9 mouse cellular contexts compared by ENCODE assay signal in genomic region chr13:73271336-73272242, GRCm38 (mm10). TPM values are rescaled to one million over a fixed set of nuclear protein-coding genes. Genes with fewer than 3 reads are reported as not detected.
DNase-seq lines count a peak whose midpoint lies in the region; ATAC-seq lines count a peak whose summit lies in the region.
"Had no signal": no experiment of that assay in that cellular context is flagged by ENCODE, and none has a peak within 500 bp of the region (broad histone marks: within the 10 kb centered on the region; RNA-seq: fewer than 3 reads in every experiment).

No protein-coding gene starts in this region.

- H3K4me1 ChIP-seq in heart, embryonic 10.5 days = peaks cover 91% of the 10 kb centered on the region
- peaks cover 38% of the 10 kb centered on the region for H3K4me1 ChIP-seq in hindbrain, embryonic 12.5 days
- H3K4me1 ChIP-seq in midbrain, embryonic 15.5 days = peaks cover 27% of the 10 kb centered on the region

- H3K27me3 ChIP-seq in heart, embryonic 10.5 days (ENCODE audit: insufficient read depth, poor library complexity, severe bottlenecking) = peaks cover 96% of the 10 kb centered on the region
- peaks cover 96% of the 10 kb centered on the region for H3K27me3 ChIP-seq in hindbrain, embryonic 12.5 days
- H3K27me3 ChIP-seq in midbrain, embryonic 15.5 days (replicated peaks) = peaks cover 81% of the 10 kb centered on the region

- ATAC-seq in hindbrain, embryonic 12.5 days (ENCODE audit: low FRiP score) = peak; percentile 49
- ATAC-seq in midbrain, embryonic 15.5 days (replicated peaks) = 0 out of 2 replicates have a peak, but pooled peaks have one; percentile 28

- DNase-seq in heart, embryonic 10.5 days (ENCODE audit: low spot score) = no peak
- DNase-seq in heart, adult 8-10 months (ENCODE audit: low spot score) = no peak
- DNase-seq in embryo, embryonic 10.5 days (ENCODE audit: low spot score) = peak; percentile 56
- no peak for DNase-seq in cerebellum, postnatal 4 days (ENCODE audit: low spot score in 2 of 2)
- DNase-seq in MN1 (ENCODE audit: low spot score) = no peak
- DNase-seq in gastrocnemius, postnatal 10 days = no peak

- H3K4me3 ChIP-seq in heart, embryonic 10.5 days = peak overlapping the region; percentile 52
- H3K4me3 ChIP-seq in hindbrain, embryonic 12.5 days = peak overlapping the region; percentile 28
- peak overlapping the region; percentile 24 for H3K4me3 ChIP-seq in midbrain, embryonic 15.5 days

- no peaks in the 10 kb centered on the region for H3K9me3 ChIP-seq in heart, embryonic 10.5 days
- no peaks in the 10 kb centered on the region for H3K9me3 ChIP-seq in hindbrain, embryonic 12.5 days (replicated peaks)
- no peaks in the 10 kb centered on the region for H3K9me3 ChIP-seq in midbrain, embryonic 15.5 days

- 1% methylated on average over 53 of the region's 53 CpGs for WGBS in heart, embryonic 10.5 days
- under 1% methylated on average over 53 of the region's 53 CpGs for WGBS in hindbrain, embryonic 12.5 days
- WGBS in midbrain, embryonic 15.5 days = under 1% methylated on average over 53 of the region's 53 CpGs

- peaks cover 19% of the 10 kb centered on the region for H3K36me3 ChIP-seq in heart, embryonic 10.5 days
- no peaks in the 10 kb centered on the region for H3K36me3 ChIP-seq in hindbrain, embryonic 12.5 days
- no peaks in the 10 kb centered on the region for H3K36me3 ChIP-seq in midbrain, embryonic 15.5 days (replicated peaks)

- H3K9ac ChIP-seq in hindbrain, embryonic 12.5 days = 0 out of 2 replicates have a peak overlapping the region, but pooled peaks have one; percentile 43
- peak overlapping the region; percentile 3; the same call in 1 of the 2 replicates for H3K9ac ChIP-seq in midbrain, embryonic 15.5 days

- peak overlapping the region; percentile 56 for H3K4me2 ChIP-seq in hindbrain, embryonic 12.5 days (replicated peaks)
- peak overlapping the region; percentile 48 for H3K4me2 ChIP-seq in midbrain, embryonic 15.5 days

- H3K27ac ChIP-seq in heart, embryonic 10.5 days = peak overlapping the region; percentile 89
- peak overlapping the region; percentile 57; the same call in 1 of the 2 replicates for H3K27ac ChIP-seq in hindbrain, embryonic 12.5 days
- H3K27ac ChIP-seq in midbrain, embryonic 15.5 days = no peak overlapping the region

RNA-seq across cellular contexts. Expression of gene Irx4, which starts 11.3 kb away (rescaled TPM):
- 39.4 and 78.4 TPM in 2 replicates for polyA plus RNA-seq in heart, embryonic 10.5 days (2016; fragmentation: Nextera tagmentation; extraction: Ambion mirVana)
- total RNA-seq in heart, adult 8-10 months (2022) = 10 to 100 TPM; 27.8 to 34.9 (median 32.4) TPM
- polyA plus RNA-seq in hindbrain, embryonic 12.5 days (2016; fragmentation: Nextera tagmentation; extraction: Ambion mirVana) = 7.6 and 8.7 TPM in 2 replicates
- 0.96 and 1.7 TPM in 2 replicates for polyA plus RNA-seq in midbrain, embryonic 15.5 days (2015; fragmentation: Nextera tagmentation; extraction: Ambion mirVana)
- total RNA-seq in gastrocnemius, postnatal 10 days (2021) = not detected
- total RNA-seq: hematopoietic stem cell, adult 5-6 weeks had no signal

RNA-seq across cellular contexts. Expression of gene Mrpl36, which starts 56.7 kb away (rescaled TPM):
- polyA plus RNA-seq in heart, embryonic 10.5 days (2016; fragmentation: Nextera tagmentation; extraction: Ambion mirVana) = 145 and 181 TPM in 2 replicates
- 10 to 100 TPM; 55.1 to 69.7 (median 59.7) TPM for total RNA-seq in heart, adult 8-10 months (2022)
- 91.8 and 101 TPM in 2 replicates for polyA plus RNA-seq in hindbrain, embryonic 12.5 days (2016; fragmentation: Nextera tagmentation; extraction: Ambion mirVana)
- 74.3 and 78.9 TPM in 2 replicates for polyA plus RNA-seq in midbrain, embryonic 15.5 days (2015; fragmentation: Nextera tagmentation; extraction: Ambion mirVana)
- 10 to 100 TPM; 39.0 to 43.1 TPM for total RNA-seq in gastrocnemius, postnatal 10 days (2021)

RNA-seq across cellular contexts. Expression of gene Ndufs6, which starts 56.8 kb away (rescaled TPM):
- polyA plus RNA-seq in heart, embryonic 10.5 days (2016; fragmentation: Nextera tagmentation; extraction: Ambion mirVana) = 499 and 600 TPM in 2 replicates
- total RNA-seq in heart, adult 8-10 months (2022) = 1,000 to 10,000 TPM; 1,175 to 1,391 (median 1,278) TPM
- polyA plus RNA-seq in hindbrain, embryonic 12.5 days (2016; fragmentation: Nextera tagmentation; extraction: Ambion mirVana) = 263 and 312 TPM in 2 replicates
- 390 and 410 TPM in 2 replicates for polyA plus RNA-seq in midbrain, embryonic 15.5 days (2015; fragmentation: Nextera tagmentation; extraction: Ambion mirVana)
- 100 to 1,000 TPM; 287 to 336 TPM for total RNA-seq in gastrocnemius, postnatal 10 days (2021)
